Mouse (Mus musculus) brain, embryonic 14.5 days (tissue): Measurements from ENCODE around the gene Tmed11. TPM values are rescaled to one million over a fixed set of nuclear protein-coding genes. Genes with fewer than 3 reads are reported as not detected.
"Not testable (repeated sequence)": the region's sequence is repeated elsewhere in the genome, so short reads cannot be mapped to it uniquely, and the experiment has no call there.

Experiments
- DNase-seq: peaks from one replicate; pipeline ENCODE4 v3.0.0-alpha.2; 2011; ENCODE audit warnings: low read depth
- CTCF ChIP-seq: fragments of 200-500 bp; IDR thresholded peaks from 2 replicates; pipeline ENCODE4 v1.5.1; 2012; ENCODE audit warnings: inconsistent platforms, mild to moderate bottlenecking, moderate library complexity, borderline replicate concordance; ENCODE audit not compliant: insufficient read depth, insufficient read length; ENCODE audit errors: extremely low read depth
- POLR2A ChIP-seq: fragments of 200-500 bp; IDR thresholded peaks from 2 replicates; pipeline ENCODE4 v1.6.1; 2012; ENCODE audit warnings: mild to moderate bottlenecking, inconsistent platforms, borderline replicate concordance; ENCODE audit not compliant: poor library complexity, insufficient read depth, insufficient read length, severe bottlenecking; ENCODE audit errors: extremely low read depth
- polyA plus RNA-seq: library from polyadenylated mRNA; depleted of rRNA; stranded (reverse); fragments of >200 nt; gene quantifications from 2 replicates; pipeline ENCODE4 v1.2.3, GENCODE M21; 2012; rRNA removed

Gene Tmed11
- not detected in 2 replicates for polyA plus RNA-seq

GRCm38 (mm10) chr5:108795263-108795662 is at the start of gene Tmed11:
Tmed11 (minus strand) TSS chr5:108795363.
- not testable (repeated sequence) for DNase-seq

- DNase-seq, result peak; percentile 9
- TF ChIP-seq CTCF (peak; percentile 35; the same call in 1 of the 2 replicates), POLR2A (no peak)
Observed at GRCm38 (mm10) chr5:108836156-108836555, 41.0 kb upstream of the Tmed11 start.

- TF ChIP-seq CTCF, result no peak
- DNase-seq, result peak; percentile 9
Observed at GRCm38 (mm10) chr5:108823276-108823675, 28.1 kb upstream of the Tmed11 start.

GRCm38 (mm10) chr5:108808750-108809149 is 13.6 kb upstream of the Tmed11 start, which contains the start of gene Vmn2r8:
Vmn2r8 (minus strand) TSS chr5:108808850.
- DNase-seq, result not testable (repeated sequence)

- DNase-seq, result no peak
Observed at GRCm38 (mm10) chr5:108803646-108804045, 8.5 kb upstream of the Tmed11 start.

GRCm38 (mm10) chr5:108790385-108790784 is 4.8 kb downstream of the Tmed11 start:
- DNase-seq, result peak; percentile 3
- peak; percentile 39; the same call in 1 of the 2 replicates for TF ChIP-seq CTCF

More at GRCm38 (mm10) chr5:108803646-108804045, 8.5 kb upstream of the Tmed11 start:
- TF ChIP-seq CTCF (no peak), POLR2A (no peak)

- no peak for DNase-seq
- TF ChIP-seq POLR2A (no peak), CTCF (no peak)
Observed at GRCm38 (mm10) chr5:108774630-108775306, 20.4 kb downstream of the Tmed11 start, which contains the start of gene Rnf212. Rnf212 (minus strand) TSS chr5:108774982.

- no peak for TF ChIP-seq POLR2A
- TF ChIP-seq CTCF, result no peak
- DNase-seq, result no peak
Observed at GRCm38 (mm10) chr5:108760002-108760401, 35.2 kb downstream of the Tmed11 start.

GRCm38 (mm10) chr5:108758396-108758795 is 36.8 kb downstream of the Tmed11 start:
- DNase-seq, result peak; percentile 9
- TF ChIP-seq POLR2A (no peak), CTCF (no peak)

GRCm38 (mm10) chr5:108751258-108751657 is 43.9 kb downstream of the Tmed11 start:
- DNase-seq, result not testable (repeated sequence)

- TF ChIP-seq CTCF (no peak), POLR2A (no peak)
Observed at GRCm38 (mm10) chr5:108750328-108751210, 44.6 kb downstream of the Tmed11 start.

GRCm38 (mm10) chr5:108744629-108745028 is 50.5 kb downstream of the Tmed11 start:
- DNase-seq, result no peak
- TF ChIP-seq POLR2A, result no peak
- TF ChIP-seq CTCF, result no peak

More at GRCm38 (mm10) chr5:108750328-108751210, 44.6 kb downstream of the Tmed11 start:
- no peak for DNase-seq
